Mouse (Mus musculus) ES-E14 (cell line): ENCODE results near the gene Foxp1.

Experiments used
- CHD2 ChIP-seq: IDR thresholded peaks from 2 replicates; pipeline ENCODE4 v1.6.1; 2014; ENCODE audit warnings: mild to moderate bottlenecking, low read depth, low read length, inconsistent platforms
- HCFC1 ChIP-seq: IDR thresholded peaks from 2 replicates; pipeline ENCODE4 v1.6.1; 2012; ENCODE audit warnings: low read length, inconsistent platforms, borderline replicate concordance; ENCODE audit not compliant: insufficient read depth
- MAFK ChIP-seq: IDR thresholded peaks from 2 replicates; pipeline ENCODE4 v1.6.1; 2014; ENCODE audit warnings: mild to moderate bottlenecking, low read depth, low read length, inconsistent platforms; ENCODE audit not compliant: insufficient read depth
- ZNF384 ChIP-seq: IDR thresholded peaks from 2 replicates; pipeline ENCODE4 v1.6.1; 2012; ENCODE audit warnings: low read depth, low read length, inconsistent platforms

DNA sequence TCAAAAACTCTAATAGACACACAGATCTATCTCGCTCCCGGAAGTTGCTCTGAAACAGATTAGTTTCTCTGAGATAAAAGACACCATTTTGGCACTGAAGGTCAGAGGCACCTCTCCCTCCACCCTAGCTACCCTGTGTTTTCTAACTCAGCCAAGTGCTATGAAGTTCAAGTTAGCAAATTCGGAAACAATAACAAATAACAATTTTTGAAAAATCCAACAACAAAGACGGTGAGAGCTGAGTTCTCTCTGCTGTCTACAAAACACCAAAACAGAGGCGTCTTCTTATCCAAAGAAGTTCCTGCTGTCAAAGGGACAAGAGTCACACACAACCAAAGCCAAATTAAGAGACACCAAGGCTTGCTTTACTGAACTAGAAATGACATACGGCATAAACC is 349.9 kb downstream of the Foxp1 start:
- TF ChIP-seq ZNF384 (no peak), HCFC1 (no peak), CHD2 (no peak), MAFK (no peak)
